In genomic region chr9:67026890-67027289, GRCm38 (mm10) we compare ENCODE assay signal across 14 mouse cellular contexts.
"Had no signal": no experiment of that assay in that cellular context is flagged by ENCODE, and none has a peak within 500 bp of the region (broad histone marks: within the 10 kb centered on the region; RNA-seq: fewer than 3 reads in every experiment).

No protein-coding gene starts in this region.

- H3K4me3 ChIP-seq: kidney, embryonic 15.5 days; limb, embryonic 13.5 days; megakaryocyte, embryonic 14.5 days; midbrain, embryonic 15.5 days; stomach, embryonic 15.5 days had no signal

- H3K4me2 ChIP-seq: kidney, embryonic 15.5 days; limb, embryonic 13.5 days; lung, embryonic 14.5 days; midbrain, embryonic 11.5 days; midbrain, embryonic 15.5 days; stomach, embryonic 15.5 days had no signal

- ATAC-seq: midbrain, embryonic 15.5 days had no signal

- H3K27me3 ChIP-seq: kidney, embryonic 15.5 days; limb, embryonic 13.5 days; megakaryocyte, embryonic 14.5 days; midbrain, embryonic 15.5 days; stomach, embryonic 15.5 days had no signal

- H3K9me3 ChIP-seq: kidney, embryonic 15.5 days; limb, embryonic 13.5 days; megakaryocyte, embryonic 14.5 days; midbrain, embryonic 15.5 days; stomach, embryonic 15.5 days had no signal

- H3K9ac ChIP-seq: kidney, embryonic 15.5 days; limb, embryonic 13.5 days; lung, embryonic 14.5 days; midbrain, embryonic 15.5 days; stomach, embryonic 15.5 days had no signal

- DNase-seq: kidney, adult 2 months; kidney, postnatal 14 days; left cerebral cortex, postnatal 4 days; lung, embryonic 14.5 days; lung, postnatal 10 days; right cerebral cortex, postnatal 4 days; thymus, postnatal 36 days had no signal

- H3K4me1 ChIP-seq: kidney, embryonic 15.5 days; limb, embryonic 13.5 days; midbrain, embryonic 15.5 days; stomach, embryonic 15.5 days had no signal

- H3K27ac ChIP-seq: kidney, embryonic 15.5 days; limb, embryonic 13.5 days; macrophage; midbrain, embryonic 15.5 days; stomach, embryonic 15.5 days had no signal
